Mouse (Mus musculus): ENCODE measurements around the gene Mrpl33. TPM values are rescaled to one million over a fixed set of nuclear protein-coding genes. Genes with fewer than 3 reads are reported as not detected.

Gene Mrpl33
- polyA plus RNA-seq, 1 experiment: 19.5 TPM

DNA sequence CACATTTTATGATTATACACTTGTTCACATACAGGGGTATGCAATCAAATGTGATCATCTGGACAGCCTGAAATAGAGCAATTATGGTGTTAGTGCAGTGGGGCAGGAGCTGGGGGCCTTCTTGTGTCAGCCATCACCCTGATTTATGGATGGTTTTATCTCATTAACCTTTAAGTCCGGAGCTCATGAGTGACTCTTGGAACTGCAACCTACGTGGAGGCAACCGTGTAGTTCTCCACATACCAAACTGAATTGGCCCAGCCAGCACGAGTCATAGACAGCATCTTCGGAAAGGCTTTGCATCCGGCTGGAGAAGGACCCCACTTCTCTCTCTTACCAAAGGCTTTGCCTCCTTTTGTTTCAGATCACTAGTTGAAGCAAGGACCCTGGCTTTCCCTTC is 7.0 kb downstream of the Mrpl33 start:
- 83% methylated on average over 6 of the region's 6 CpGs for WGBS
- no peak for DNase-seq
- TF ChIP-seq POLR2A (IDR thresholded peaks at IDR 0.05; ENCODE audit: borderline replicate concordance, extremely low read depth, low read depth, low read length) (no peak), CTCF (IDR thresholded peaks at IDR 0.05; ENCODE audit: insufficient read depth, low read length) (no peak)
- Histone ChIP-seq H3K4me1 (ENCODE audit: control insufficient read depth, insufficient read depth, low read length) (peaks cover 6% of the 10 kb centered on the region; the same call in 1 of the 2 replicates), H3K4me3 (replicated peaks; ENCODE audit: extremely low read depth, low read depth, low read length) (no peak overlapping the region)

- TF ChIP-seq POLR2A (IDR thresholded peaks at IDR 0.05; ENCODE audit: borderline replicate concordance, extremely low read depth, low read depth, low read length) (no peak), CTCF (IDR thresholded peaks at IDR 0.05; ENCODE audit: insufficient read depth, low read length) (no peak)
- whole genome bisulfite sequencing: 39% methylated on average over 3 of the region's 3 CpGs
- peaks cover 6% of the 10 kb centered on the region; the same call in 1 of the 2 replicates for H3K4me1 ChIP-seq (ENCODE audit: control insufficient read depth, insufficient read depth, low read length)
- no peak for DNase-seq
- H3K4me3 ChIP-seq (replicated peaks; ENCODE audit: extremely low read depth, low read depth, low read length): no peak overlapping the region
These were observed 9.4 kb downstream of the Mrpl33 start for GRCm38 (mm10) chr5:31606151-31606550.

- 52% methylated on average over 13 of the region's 13 CpGs for WGBS
These were observed 13.8 kb downstream of the Mrpl33 start for GRCm38 (mm10) chr5:31610376-31611086.

GRCm38 (mm10) chr5:31611186-31611585 is 14.5 kb downstream of the Mrpl33 start:
- H3K4me3 ChIP-seq (replicated peaks; ENCODE audit: extremely low read depth, low read depth, low read length): no peak overlapping the region
- no peak for DNase-seq
- TF ChIP-seq POLR2A (IDR thresholded peaks at IDR 0.05; ENCODE audit: borderline replicate concordance, extremely low read depth, low read depth, low read length): no peak
- TF ChIP-seq CTCF (IDR thresholded peaks at IDR 0.05; ENCODE audit: insufficient read depth, low read length): no peak
- WGBS: 92% methylated on average over 1 of the region's 1 CpGs
- H3K4me1 ChIP-seq (ENCODE audit: control insufficient read depth, insufficient read depth, low read length): peaks cover 4% of the 10 kb centered on the region; the same call in 1 of the 2 replicates

More at GRCm38 (mm10) chr5:31610376-31611086, 13.8 kb downstream of the Mrpl33 start:
- Histone ChIP-seq H3K4me3 (replicated peaks; ENCODE audit: extremely low read depth, low read depth, low read length) (no peak overlapping the region), H3K4me1 (ENCODE audit: control insufficient read depth, insufficient read depth, low read length) (peaks cover 4% of the 10 kb centered on the region; the same call in 1 of the 2 replicates)
- DNase-seq: no peak
- TF ChIP-seq CTCF (IDR thresholded peaks at IDR 0.05; ENCODE audit: insufficient read depth, low read length): no peak
- no peak for TF ChIP-seq POLR2A (IDR thresholded peaks at IDR 0.05; ENCODE audit: borderline replicate concordance, extremely low read depth, low read depth, low read length)

DNA sequence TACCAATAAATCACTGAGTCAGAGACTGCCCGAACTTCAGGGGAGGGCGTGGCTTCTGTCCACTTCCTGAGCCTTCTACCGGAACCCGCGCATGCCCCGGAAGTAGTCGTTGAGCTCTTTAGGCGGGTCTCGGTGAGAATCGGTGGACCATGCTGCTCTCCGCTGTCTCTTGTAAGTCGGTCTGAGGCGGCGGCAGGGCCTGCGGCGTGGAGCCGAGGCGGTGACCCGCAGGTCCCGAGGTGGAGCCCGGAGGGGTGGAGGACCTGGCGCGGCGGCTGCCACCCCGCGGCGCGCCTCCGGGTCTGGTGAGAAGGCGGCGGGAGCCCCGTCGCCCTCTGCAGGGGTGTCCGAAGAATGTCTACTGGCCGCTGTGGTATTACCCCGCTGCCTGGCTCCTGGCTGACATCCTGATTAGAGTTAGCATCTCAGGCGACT is 17.1 kb downstream of the Mrpl33 start:
- DNase-seq: peak; percentile 83
- peak overlapping the region; percentile 66 for H3K4me3 ChIP-seq (replicated peaks; ENCODE audit: extremely low read depth, low read depth, low read length)
- peaks cover 4% of the 10 kb centered on the region; the same call in 1 of the 2 replicates for H3K4me1 ChIP-seq (ENCODE audit: control insufficient read depth, insufficient read depth, low read length)
- WGBS: under 1% methylated on average over 37 of the region's 37 CpGs
- TF ChIP-seq POLR2A (IDR thresholded peaks at IDR 0.05; ENCODE audit: borderline replicate concordance, extremely low read depth, low read depth, low read length) (peak; percentile 80; the same call in 1 of the 2 replicates), CTCF (IDR thresholded peaks at IDR 0.05; ENCODE audit: insufficient read depth, low read length) (peak; percentile 31)

DNA sequence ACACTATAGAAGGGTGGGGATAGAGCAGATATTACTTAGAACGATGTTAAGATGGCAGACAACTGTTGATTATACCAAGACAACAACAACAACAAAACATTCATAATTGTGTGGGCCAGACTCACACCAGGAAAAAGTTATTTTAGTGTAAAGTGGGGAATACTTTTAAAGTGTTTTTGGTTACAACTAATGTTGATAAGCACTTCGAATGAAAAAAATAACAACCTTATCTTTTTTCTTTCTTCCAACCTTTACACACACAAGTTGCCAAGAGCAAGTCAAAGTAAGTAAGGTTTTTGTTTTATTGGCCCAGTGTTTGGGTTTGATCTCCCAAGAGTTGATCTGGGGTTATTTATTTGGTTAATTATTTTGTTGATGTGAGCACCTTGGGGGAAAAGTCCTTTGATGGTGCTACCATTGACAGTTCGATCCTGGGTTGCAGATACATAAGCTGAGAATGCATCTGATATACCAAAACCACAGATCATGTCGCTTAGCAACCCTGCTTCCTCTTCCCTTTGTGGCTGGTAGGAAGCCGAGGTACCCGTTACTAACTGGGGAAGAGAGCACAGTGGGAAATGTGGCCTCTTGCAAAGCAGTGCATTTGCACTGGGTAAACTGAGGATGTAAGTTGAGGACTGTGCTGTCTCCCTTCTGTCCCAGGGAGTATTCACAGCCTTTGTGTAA is 17.7 kb downstream of the Mrpl33 start:
- TF ChIP-seq CTCF (IDR thresholded peaks at IDR 0.05; ENCODE audit: insufficient read depth, low read length): no peak
- no peak for TF ChIP-seq POLR2A (IDR thresholded peaks at IDR 0.05; ENCODE audit: borderline replicate concordance, extremely low read depth, low read depth, low read length)
- Histone ChIP-seq H3K4me3 (replicated peaks; ENCODE audit: extremely low read depth, low read depth, low read length) (peak overlapping the region; percentile 66), H3K4me1 (ENCODE audit: control insufficient read depth, insufficient read depth, low read length) (peaks cover 4% of the 10 kb centered on the region; the same call in 1 of the 2 replicates)
- no peak for DNase-seq
- WGBS: 28% methylated on average over 6 of the region's 6 CpGs

GRCm38 (mm10) chr5:31620326-31620725 is 23.6 kb downstream of the Mrpl33 start:
- WGBS: 86% methylated on average over 3 of the region's 3 CpGs
- no peak for DNase-seq
- H3K4me3 ChIP-seq (replicated peaks; ENCODE audit: extremely low read depth, low read depth, low read length): no peak overlapping the region

GRCm38 (mm10) chr5:31627117-31627516 is 30.4 kb downstream of the Mrpl33 start:
- Histone ChIP-seq H3K4me1 (ENCODE audit: control insufficient read depth, insufficient read depth, low read length) (no peaks in the 10 kb centered on the region), H3K4me3 (replicated peaks; ENCODE audit: extremely low read depth, low read depth, low read length) (no peak overlapping the region)
- DNase-seq: no peak
- TF ChIP-seq CTCF (IDR thresholded peaks at IDR 0.05; ENCODE audit: insufficient read depth, low read length) (no peak), POLR2A (IDR thresholded peaks at IDR 0.05; ENCODE audit: borderline replicate concordance, extremely low read depth, low read depth, low read length) (no peak)
- WGBS: 25% methylated on average over 3 of the region's 3 CpGs

More at GRCm38 (mm10) chr5:31620326-31620725, 23.6 kb downstream of the Mrpl33 start:
- H3K4me1 ChIP-seq (ENCODE audit: control insufficient read depth, insufficient read depth, low read length): no peaks in the 10 kb centered on the region; the same call in 1 of the 2 replicates
- TF ChIP-seq CTCF (IDR thresholded peaks at IDR 0.05; ENCODE audit: insufficient read depth, low read length): no peak
- no peak for TF ChIP-seq POLR2A (IDR thresholded peaks at IDR 0.05; ENCODE audit: borderline replicate concordance, extremely low read depth, low read depth, low read length)

Data from lung, adult 2 months (tissue).